Mouse (Mus musculus) cerebral cortex, adult 2 months (tissue): Measurements from ENCODE around the gene Actl9.

ENCODE experiments used
- WGBS: fragments of 180-500 bp; shearing (Covaris S2); methylation state at CpG from one replicate; pipeline ENCODE4 v1.1.7; 2018; 5-methylcytosine and 5-hydroxymethylcytosine counted together

Actl9 gene

DNA sequence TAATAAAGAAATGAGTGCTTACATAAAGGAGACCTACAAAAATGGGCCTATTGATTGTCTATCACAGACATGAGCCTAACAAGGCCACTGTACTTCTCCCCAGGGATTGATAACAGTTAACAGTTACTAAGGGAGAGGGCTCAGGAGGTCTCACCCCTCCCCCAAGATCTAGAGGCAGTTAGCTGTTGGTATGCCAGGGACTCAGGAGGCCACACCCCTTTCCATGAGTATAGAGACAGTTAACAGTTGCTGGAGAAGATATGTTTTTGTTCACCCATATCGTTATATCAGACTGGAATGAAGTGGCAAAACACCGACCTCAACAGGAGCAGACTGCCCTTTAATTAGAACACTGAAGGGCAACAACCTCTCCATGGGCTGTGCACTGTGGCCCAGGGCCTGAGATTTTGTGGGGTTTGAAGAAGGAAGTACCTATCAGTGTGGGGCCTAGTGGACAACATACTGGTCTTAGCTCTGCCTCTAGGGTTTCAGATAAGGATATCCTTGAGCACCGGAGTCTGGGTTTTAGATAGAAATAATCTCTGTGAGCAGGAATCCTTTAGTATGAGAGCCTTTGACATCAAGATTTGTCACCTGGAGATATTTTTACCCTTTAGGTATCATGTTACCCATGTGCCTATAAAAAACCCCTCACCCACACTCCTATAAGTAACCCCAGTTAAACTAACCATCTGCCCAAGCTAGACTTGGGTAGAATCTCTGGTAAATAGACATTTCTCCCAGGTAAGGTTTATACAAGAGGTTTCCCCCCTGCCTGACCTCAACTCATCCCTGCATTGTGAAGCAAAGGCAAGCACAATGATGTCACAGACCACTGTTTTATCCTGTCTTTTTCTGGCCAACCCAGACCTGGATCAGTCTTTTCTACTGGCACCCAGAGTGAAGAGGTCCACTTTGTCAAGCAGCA is at the start of gene Actl9:
TSS of gene Actl9 (plus strand) at position 878 of the 928 bp plus-strand sequence.
- WGBS = 83% methylated on average over 3 of the region's 3 CpGs

DNA sequence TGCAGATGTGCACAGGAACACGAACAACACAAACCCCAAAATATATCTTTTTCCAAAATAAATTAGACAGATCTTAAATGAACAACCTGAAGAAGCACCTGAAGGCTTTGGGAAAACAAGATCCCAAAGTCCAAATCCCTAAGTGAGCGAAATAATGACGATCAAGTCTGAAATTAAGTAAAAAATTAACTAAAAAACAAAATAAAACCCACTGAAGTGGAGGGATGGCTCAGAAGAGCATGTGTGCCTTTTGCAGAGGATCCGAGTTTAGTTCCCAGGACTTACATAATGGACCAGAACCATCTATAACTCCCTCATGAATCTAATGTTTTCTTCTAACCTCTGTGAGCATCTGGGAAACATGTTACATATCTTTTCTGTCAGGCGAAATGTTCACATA is 40.4 kb upstream of the Actl9 start:
- WGBS = 94% methylated on average over 5 of the region's 5 CpGs

DNA sequence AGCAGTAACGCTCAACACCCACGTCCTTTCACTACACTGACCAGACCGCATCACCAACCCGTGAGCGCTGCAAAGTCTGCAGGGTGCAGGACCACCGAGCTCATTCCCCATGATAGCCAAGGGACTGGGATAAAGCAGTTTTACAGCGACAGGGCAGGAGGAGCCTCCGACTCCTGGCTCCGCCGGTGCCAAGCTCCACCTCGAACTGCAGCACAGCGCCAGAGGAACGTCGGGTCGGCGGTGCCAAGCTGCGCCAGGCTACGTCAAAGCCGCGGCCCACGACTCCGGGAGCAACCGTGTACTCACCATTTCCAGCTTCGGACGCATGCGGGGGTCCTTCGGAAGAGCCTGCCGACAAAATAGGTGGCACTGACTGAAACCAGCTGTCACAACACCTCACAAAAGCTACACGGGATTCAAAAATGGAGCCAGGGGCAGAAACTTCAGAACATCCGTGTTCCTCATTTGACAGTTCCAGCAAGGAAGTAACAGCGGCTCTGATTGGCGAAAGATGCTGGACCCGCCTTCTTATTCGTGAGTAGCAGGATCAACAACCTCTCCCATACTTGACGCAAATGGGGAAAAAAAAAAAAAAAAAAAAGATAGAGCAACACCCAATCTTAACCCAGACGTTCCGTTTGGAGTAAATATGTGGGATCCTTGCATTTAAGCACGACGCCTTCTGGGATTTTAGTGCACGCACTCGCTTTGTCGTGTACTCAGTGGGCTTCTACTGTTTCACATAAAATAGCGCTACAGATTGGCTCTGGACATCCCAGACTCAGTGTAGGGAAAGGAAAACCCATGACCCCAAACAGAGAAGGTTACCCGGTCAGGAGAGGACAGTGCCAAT is 38.3 kb upstream of the Actl9 start, which contains the start of gene Zfp101:
TSS of gene Zfp101 (minus strand) at position 460 of the 853 bp plus-strand sequence.
- WGBS = under 1% methylated on average over 44 of the region's 44 CpGs

DNA sequence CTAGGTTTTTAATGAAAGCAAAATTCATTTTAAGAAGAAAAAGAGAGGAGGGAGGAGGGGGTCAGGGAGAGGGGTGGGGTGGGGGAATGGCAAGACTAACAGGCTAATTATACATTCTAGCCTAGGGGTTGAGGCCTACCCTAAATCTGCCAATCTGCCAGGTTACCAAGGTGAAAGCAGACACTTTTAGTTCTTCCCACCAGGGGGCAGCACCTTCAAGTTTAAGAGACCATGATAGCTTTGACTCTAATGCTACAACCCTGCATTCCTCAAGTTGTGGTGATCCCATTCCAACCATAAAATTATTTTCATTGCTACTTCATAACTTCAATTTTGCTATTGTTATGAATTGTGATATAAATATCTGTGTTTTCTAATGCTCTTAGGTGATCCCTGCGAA is 6.5 kb downstream of the Actl9 start:
- WGBS = 78% methylated on average over 1 of the region's 1 CpGs

DNA sequence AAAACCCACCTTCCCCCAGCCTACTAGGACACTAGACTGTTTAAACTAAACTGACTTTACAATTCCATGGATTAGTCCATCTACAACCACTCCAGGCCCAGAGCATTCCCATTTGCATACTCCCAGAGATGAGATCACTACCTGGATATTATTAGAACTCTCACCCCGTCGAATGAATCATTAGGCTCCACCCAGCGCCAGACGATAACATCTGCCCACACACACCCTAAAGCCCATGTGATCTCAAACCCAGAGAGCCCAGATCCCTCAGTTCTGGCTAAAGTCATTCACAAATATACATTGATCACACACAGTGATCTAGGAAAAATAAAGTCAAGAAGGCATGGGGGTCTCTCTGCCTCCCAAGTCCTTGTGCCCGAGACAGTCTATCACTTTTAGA is 7.2 kb downstream of the Actl9 start:
- 30% methylated on average over 5 of the region's 5 CpGs for WGBS

DNA sequence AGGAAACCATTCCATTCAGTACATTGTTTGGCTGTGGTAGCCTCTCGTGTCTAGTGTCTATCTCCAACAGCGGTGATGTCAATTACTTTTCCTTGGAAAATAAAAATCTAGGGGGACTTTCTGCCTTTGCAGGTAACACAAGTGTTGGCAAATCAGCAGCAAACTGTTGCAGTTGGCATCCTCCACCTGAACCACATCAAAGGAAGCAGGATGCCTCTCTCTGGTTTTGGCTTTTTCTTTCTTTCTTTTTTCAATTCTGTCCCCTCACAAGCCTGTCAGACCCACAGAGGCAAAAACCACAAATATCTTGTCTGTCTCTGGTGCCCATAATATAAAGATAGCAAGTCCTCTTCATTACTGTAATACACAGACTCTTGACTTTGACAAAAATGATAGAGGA is 23.9 kb downstream of the Actl9 start:
- WGBS = 92% methylated on average over 2 of the region's 2 CpGs

DNA sequence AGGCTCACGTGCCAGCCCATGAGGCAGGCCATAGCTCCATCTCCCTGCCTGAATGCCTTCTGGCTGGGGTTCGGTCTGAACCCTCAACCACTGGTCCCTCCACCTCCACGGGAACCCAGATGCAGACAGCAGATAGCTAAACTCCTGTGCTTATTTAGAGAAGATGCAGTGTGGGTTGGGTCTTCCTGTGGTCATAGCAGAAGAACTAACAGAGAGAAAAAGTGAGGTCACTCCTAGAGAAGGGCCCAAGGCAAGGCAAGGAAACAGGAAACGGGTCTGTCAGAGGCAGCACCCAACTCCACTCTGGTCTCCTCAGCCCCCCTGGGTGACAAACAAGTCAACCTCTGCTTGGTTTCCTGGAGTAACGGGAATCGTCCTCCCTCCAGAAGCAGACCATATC is 38.5 kb downstream of the Actl9 start:
- WGBS = 66% methylated on average over 6 of the region's 6 CpGs
